Mouse (Mus musculus) forelimb bud, embryonic 11.5 days (tissue): ENCODE results near the gene Gm21776.
"Not testable (repeated sequence)": the region's sequence is repeated elsewhere in the genome, so short reads cannot be mapped to it uniquely, and the experiment has no call there.

ENCODE experiments used
- DNase-seq: peaks from one replicate; pipeline ENCODE4 v3.0.0-alpha.2; 2012; ENCODE audit warnings: low read depth, low spot score

The Gm21776 gene

DNA sequence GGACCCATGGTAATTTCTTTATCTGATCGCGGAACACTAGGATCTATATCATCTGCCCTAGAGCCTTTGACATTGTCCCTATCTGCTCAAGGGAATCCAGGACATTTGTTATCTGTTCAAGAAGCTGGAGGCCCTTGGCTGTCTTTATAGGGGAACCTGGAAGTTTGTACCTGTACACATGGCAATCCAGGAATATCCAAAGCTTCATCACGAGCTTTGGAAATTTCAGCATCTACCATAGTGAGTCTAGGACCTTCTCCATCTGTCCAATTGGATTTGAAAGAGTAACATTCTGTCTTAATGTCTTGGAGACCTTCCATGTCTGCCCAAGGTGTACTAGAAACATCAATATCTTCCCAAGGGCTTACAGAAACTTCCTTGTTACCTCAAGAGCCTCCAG, at the start of gene Gm21776:
Gm21776 (plus strand) TSS at position 301 of the 400 bp plus-strand sequence.
- DNase-seq, result not testable (repeated sequence)
